Mouse (Mus musculus) liver, postnatal 0 days (tissue): ENCODE data around the gene Celsr1. TPM values are rescaled to one million over a fixed set of nuclear protein-coding genes. Genes with fewer than 3 reads are reported as not detected.

Experiments used
- ATAC-seq: fragments of 200-750 bp; cut with Nextera tagmentation; 2 replicates; pipeline ENCODE4 v1.8.0; 2017; ENCODE audit warnings: mild to moderate bottlenecking, moderate library complexity
- DNase-seq: peaks from one replicate; pipeline ENCODE4 v3.0.0-alpha.2; 2016
- H3K27ac ChIP-seq: fragments of 300-500 bp; sonication (generic); 2 replicates; pipeline ENCODE4 v1.5.1; 2014; ENCODE audit warnings: antibody characterized with exemption, moderate library complexity, mild to moderate bottlenecking, low read depth
- H3K27me3 ChIP-seq: fragments of 300-500 bp; sonication (generic); 2 replicates; pipeline ENCODE4 v1.6.1; 2014; ENCODE audit warnings: low read length, control low read depth, mixed read lengths; ENCODE audit not compliant: insufficient read depth
- H3K36me3 ChIP-seq: fragments of 300-500 bp; sonication (generic); replicated peaks from 2 replicates; pipeline ENCODE4 v1.6.1; 2014; ENCODE audit warnings: mild to moderate bottlenecking, control low read depth, low read length, moderate library complexity, mixed read lengths; ENCODE audit not compliant: insufficient read depth
- H3K4me1 ChIP-seq: fragments of 300-500 bp; sonication (generic); 2 replicates; pipeline ENCODE4 v1.6.1; 2014; ENCODE audit warnings: antibody characterized with exemption, mild to moderate bottlenecking, control low read depth; ENCODE audit not compliant: insufficient read depth
- H3K4me2 ChIP-seq: fragments of 300-500 bp; sonication (generic); 2 replicates; pipeline ENCODE4 v1.6.1; 2014; ENCODE audit warnings: low read depth, mild to moderate bottlenecking, low read length, moderate library complexity, mixed read lengths
- H3K4me3 ChIP-seq: fragments of 300-500 bp; sonication (generic); 2 replicates; pipeline ENCODE4 v1.5.1; 2014; ENCODE audit warnings: low read depth, low read length
- H3K9ac ChIP-seq: fragments of 300-500 bp; sonication (generic); replicated peaks from 2 replicates; pipeline ENCODE4 v1.6.1; 2014; ENCODE audit warnings: mild to moderate bottlenecking, moderate library complexity
- H3K9me3 ChIP-seq: fragments of 300-500 bp; sonication (generic); 2 replicates; pipeline ENCODE4 v1.6.1; 2016; ENCODE audit warnings: mild to moderate bottlenecking, control low read depth, low read length, mixed read lengths
- CTCF ChIP-seq: sonication (generic); IDR thresholded peaks from 2 replicates; pipeline ENCODE4 v1.5.1; 2016; ENCODE audit warnings: antibody characterized with exemption, low read depth
- EP300 ChIP-seq: IDR thresholded peaks from 2 replicates; pipeline ENCODE4 v1.6.1; 2016; ENCODE audit warnings: antibody characterized with exemption, low read depth, mild to moderate bottlenecking
- WGBS: fragments of 180-500 bp; shearing (Covaris S2); extraction: QIAGEN DNeasy Blood & Tissue Kit; methylation state at CpG from one replicate; pipeline ENCODE4 v1.1.7; 2014; ENCODE audit not compliant: insufficient replicate concordance; 5-methylcytosine and 5-hydroxymethylcytosine counted together
- polyA plus RNA-seq: library from polyadenylated mRNA; unstranded; fragments of >200 nt; fragmentation: Nextera tagmentation; extraction: Ambion mirVana; gene quantifications from 2 replicates; pipeline ENCODE4 v1.2.1, GENCODE M21; 2015

Gene Celsr1
- polyA plus RNA-seq, 1 experiment from 2014 or later: 0.09 TPM

DNA sequence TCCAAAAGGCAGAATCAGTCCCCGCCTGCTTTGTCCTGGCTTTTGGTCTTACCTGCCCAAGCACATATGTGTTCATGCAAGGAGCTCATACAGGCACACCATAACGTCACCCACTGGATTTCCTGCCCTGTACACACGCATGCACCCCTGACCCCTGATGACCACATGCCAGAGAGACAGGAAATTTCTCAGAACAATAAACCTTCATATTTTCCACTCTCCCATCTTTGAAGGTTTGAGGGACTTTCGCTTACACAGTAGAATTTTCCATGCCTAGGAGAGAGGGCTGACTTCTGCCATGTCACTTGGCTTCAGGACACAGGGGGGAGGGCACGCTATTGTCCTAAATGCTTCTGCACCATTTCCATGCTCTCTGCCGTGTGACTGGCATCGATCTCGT, 13.6 kb downstream of the Celsr1 start:
- Histone ChIP-seq H3K4me3 (no peak overlapping the region), H3K9me3 (0 out of 2 replicates have a peak, but pooled peaks cover 5% of the 10 kb centered on the region), H3K4me2 (no peak overlapping the region), H3K36me3 (no peaks in the 10 kb centered on the region), H3K4me1 (no peaks in the 10 kb centered on the region; the same call in 1 of the 2 replicates), H3K9ac (no peak overlapping the region), H3K27me3 (peaks cover 8% of the 10 kb centered on the region; the same call in 1 of the 2 replicates), H3K27ac (no peak overlapping the region)
- WGBS: 70% methylated on average over 8 of the region's 8 CpGs
- DNase-seq: no peak
- no peak for TF ChIP-seq CTCF
- no peak for TF ChIP-seq EP300
- no peak for ATAC-seq

- TF ChIP-seq EP300 (no peak), CTCF (peak; percentile 45; the same call in 1 of the 2 replicates)
- 83% methylated on average over 5 of the region's 5 CpGs for WGBS
- Histone ChIP-seq H3K9ac (no peak overlapping the region), H3K4me1 (no peaks in the 10 kb centered on the region; the same call in 1 of the 2 replicates), H3K36me3 (no peaks in the 10 kb centered on the region), H3K27ac (no peak overlapping the region), H3K4me3 (no peak overlapping the region), H3K9me3 (0 out of 2 replicates have a peak, but pooled peaks cover 5% of the 10 kb centered on the region), H3K27me3 (peaks cover 8% of the 10 kb centered on the region; the same call in 1 of the 2 replicates), H3K4me2 (no peak overlapping the region)
- no peak for DNase-seq
- ATAC-seq: no peak
Observed at GRCm38 (mm10) chr15:86018753-86019512, 14.6 kb downstream of the Celsr1 start.

DNA sequence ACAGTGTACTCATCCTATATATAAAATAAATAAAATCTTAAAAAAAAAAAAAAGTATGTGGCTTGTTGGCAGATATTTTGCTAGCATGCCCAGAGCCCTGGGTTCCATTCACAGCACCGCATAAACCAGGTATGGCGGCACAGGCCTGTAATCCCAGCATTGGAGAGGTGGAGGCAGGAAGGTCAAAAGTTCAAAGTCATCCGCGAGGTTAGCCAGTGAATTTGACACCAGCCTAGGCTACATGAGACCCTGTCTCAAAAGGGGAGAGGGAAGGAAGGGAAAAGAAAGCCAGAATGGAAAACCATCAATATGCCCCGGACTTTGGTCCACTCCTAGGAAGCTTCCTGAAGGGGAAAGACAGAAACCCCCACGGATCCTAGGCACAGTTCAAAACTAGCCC, 16.2 kb downstream of the Celsr1 start:
- DNase-seq (no peak), ATAC-seq (no peak)
- H3K9ac ChIP-seq: no peak overlapping the region
- no peaks in the 10 kb centered on the region; the same call in 1 of the 2 replicates for H3K4me1 ChIP-seq
- no peaks in the 10 kb centered on the region for H3K36me3 ChIP-seq
- TF ChIP-seq CTCF: no peak
- TF ChIP-seq EP300: no peak
- H3K27me3 ChIP-seq: 0 out of 2 replicates have a peak, but pooled peaks cover 3% of the 10 kb centered on the region
- 82% methylated on average over 6 of the region's 6 CpGs for WGBS
- no peak overlapping the region for H3K27ac ChIP-seq
- 0 out of 2 replicates have a peak, but pooled peaks cover 5% of the 10 kb centered on the region for H3K9me3 ChIP-seq
- H3K4me3 ChIP-seq: no peak overlapping the region
- no peak overlapping the region for H3K4me2 ChIP-seq

DNA sequence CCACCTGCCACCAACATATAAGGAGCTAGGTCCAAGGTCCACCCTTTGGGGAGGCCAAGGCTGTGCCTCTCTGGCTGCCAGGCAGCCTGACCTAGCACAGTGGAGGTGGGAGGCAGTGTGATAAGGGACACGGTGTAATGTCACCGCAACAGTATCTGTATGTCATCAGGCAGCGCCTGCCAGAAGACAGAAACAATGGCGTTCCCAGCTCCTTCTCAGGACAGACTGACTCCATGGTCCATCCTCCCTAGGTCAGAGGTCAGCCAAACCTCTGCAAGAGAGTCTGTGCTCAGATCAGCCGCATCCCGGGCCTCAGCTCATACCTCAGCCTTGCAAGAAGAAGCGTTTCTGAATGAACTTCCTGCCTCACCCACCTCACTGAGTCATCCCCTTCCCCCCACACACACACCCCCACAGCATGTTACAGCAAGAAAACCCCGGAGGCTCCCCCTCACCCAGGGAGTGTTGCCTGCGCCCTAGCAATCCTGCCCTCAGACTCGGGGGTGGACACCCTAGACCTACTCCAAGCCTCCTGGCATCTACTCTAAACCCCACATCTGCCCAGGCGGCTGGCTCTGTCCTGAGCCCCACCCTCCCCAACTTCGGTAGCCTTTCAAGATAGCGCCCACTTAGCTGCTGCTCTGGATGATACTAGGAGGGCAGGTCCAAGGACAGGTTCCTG, 17.6 kb downstream of the Celsr1 start:
- TF ChIP-seq EP300: no peak
- H3K4me3 ChIP-seq: no peak overlapping the region
- ATAC-seq: peak; percentile 80
- DNase-seq: no peak
- H3K9ac ChIP-seq: no peak overlapping the region
- 0 out of 2 replicates have a peak, but pooled peaks cover 5% of the 10 kb centered on the region for H3K9me3 ChIP-seq
- H3K4me2 ChIP-seq: peak overlapping the region; percentile 38
- 0 out of 2 replicates have a peak, but pooled peaks cover under 1% of the 10 kb centered on the region for H3K27me3 ChIP-seq
- no peaks in the 10 kb centered on the region; the same call in 1 of the 2 replicates for H3K4me1 ChIP-seq
- H3K27ac ChIP-seq: peak overlapping the region; percentile 12; the same call in 1 of the 2 replicates
- 40% methylated on average over 13 of the region's 13 CpGs for WGBS
- H3K36me3 ChIP-seq: no peaks in the 10 kb centered on the region

DNA sequence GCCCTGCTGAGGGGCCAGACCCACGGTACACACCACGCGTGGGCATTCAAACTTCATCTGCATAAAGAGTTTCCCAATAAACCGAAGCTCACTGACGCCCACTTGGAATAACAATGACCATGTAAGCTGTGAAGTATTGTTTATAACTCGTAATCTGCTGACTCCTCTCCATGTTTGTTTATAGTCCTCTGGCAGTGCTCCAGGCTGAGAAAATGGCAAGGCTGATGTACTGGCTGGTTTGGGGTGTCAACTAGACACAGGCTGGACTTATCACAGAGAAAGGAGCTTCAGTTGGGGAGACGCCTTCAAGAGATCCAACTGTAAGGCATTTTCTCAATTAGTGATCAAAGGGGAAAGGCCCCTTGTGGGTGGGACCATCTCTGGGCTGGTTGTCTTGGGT, 18.6 kb downstream of the Celsr1 start:
- no peak overlapping the region for H3K27ac ChIP-seq
- ATAC-seq: no peak
- H3K4me3 ChIP-seq: no peak overlapping the region
- H3K36me3 ChIP-seq: no peaks in the 10 kb centered on the region
- no peak for DNase-seq
- TF ChIP-seq EP300 (no peak), CTCF (no peak)
- 0 out of 2 replicates have a peak, but pooled peaks cover 5% of the 10 kb centered on the region for H3K9me3 ChIP-seq
- no peak overlapping the region for H3K9ac ChIP-seq
- H3K27me3 ChIP-seq: no peaks in the 10 kb centered on the region
- no peak overlapping the region for H3K4me2 ChIP-seq
- H3K4me1 ChIP-seq: no peaks in the 10 kb centered on the region; the same call in 1 of the 2 replicates
- WGBS: 79% methylated on average over 7 of the region's 7 CpGs

DNA sequence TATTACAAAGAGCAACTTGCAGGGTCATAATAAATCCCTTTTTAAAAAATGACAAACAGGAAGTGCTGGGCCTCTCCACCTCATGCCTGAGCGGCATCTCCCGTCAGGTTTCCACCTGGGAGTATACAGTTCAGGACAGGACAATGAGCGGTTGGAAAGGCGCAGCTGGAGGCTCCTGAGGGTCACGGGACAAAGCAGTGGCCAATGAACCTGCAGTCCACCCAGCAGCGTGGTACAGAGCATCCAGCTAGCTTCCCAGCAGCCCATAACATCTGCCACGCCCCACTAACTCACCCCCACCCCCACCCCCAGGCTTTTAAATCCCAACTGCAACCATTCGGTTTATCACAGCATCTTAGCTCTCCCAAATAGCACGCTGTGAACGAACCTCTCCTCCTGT, 19.9 kb downstream of the Celsr1 start:
- Histone ChIP-seq H3K4me1 (no peaks in the 10 kb centered on the region; the same call in 1 of the 2 replicates), H3K27me3 (no peaks in the 10 kb centered on the region), H3K36me3 (no peaks in the 10 kb centered on the region), H3K9ac (no peak overlapping the region), H3K4me2 (no peak overlapping the region), H3K4me3 (no peak overlapping the region), H3K27ac (no peak overlapping the region), H3K9me3 (0 out of 2 replicates have a peak, but pooled peaks cover under 1% of the 10 kb centered on the region)
- TF ChIP-seq CTCF: no peak
- TF ChIP-seq EP300: no peak
- DNase-seq (no peak), ATAC-seq (no peak)
- 46% methylated on average over 10 of the region's 10 CpGs for WGBS
